Mouse (Mus musculus): ENCODE measurements around the gene Gprc5d.

Gprc5d gene

GRCm38 (mm10) chr6:135135735-135136134 lies 17.7 kb upstream of the Gprc5d start:
- DNase-seq, result no peak

- DNase-seq, result no peak
Measured at GRCm38 (mm10) chr6:135133486-135133885, 15.4 kb upstream of the Gprc5d start.

- DNase-seq, result no peak
Measured at GRCm38 (mm10) chr6:135133086-135133485, 15.0 kb upstream of the Gprc5d start.

GRCm38 (mm10) chr6:135124755-135125380 lies 6.8 kb upstream of the Gprc5d start:
- DNase-seq, result no peak

GRCm38 (mm10) chr6:135116479-135116878 lies 1.6 kb downstream of the Gprc5d start:
- no peak for DNase-seq

GRCm38 (mm10) chr6:135113114-135113436 lies 5.0 kb downstream of the Gprc5d start:
- DNase-seq, result no peak

- DNase-seq, result no peak
Measured at GRCm38 (mm10) chr6:135112411-135113113, 5.5 kb downstream of the Gprc5d start.

- no peak for DNase-seq
Measured at GRCm38 (mm10) chr6:135107014-135107413, 11.1 kb downstream of the Gprc5d start.

GRCm38 (mm10) chr6:135102736-135103303 lies 15.3 kb downstream of the Gprc5d start:
- no peak for DNase-seq

GRCm38 (mm10) chr6:135100787-135101472 lies 17.2 kb downstream of the Gprc5d start:
- DNase-seq, result no peak

GRCm38 (mm10) chr6:135092798-135093470 lies 25.1 kb downstream of the Gprc5d start:
- DNase-seq, result no peak

- peak in 1 of 2 experiments; percentile 60 for DNase-seq
Measured at GRCm38 (mm10) chr6:135090661-135091060, 27.4 kb downstream of the Gprc5d start.

- DNase-seq, result no peak
Measured at GRCm38 (mm10) chr6:135089786-135090185, 28.3 kb downstream of the Gprc5d start.

GRCm38 (mm10) chr6:135087721-135088451 lies 30.2 kb downstream of the Gprc5d start:
- DNase-seq, result peak; percentile 70 to 85

GRCm38 (mm10) chr6:135085703-135086102 lies 32.4 kb downstream of the Gprc5d start:
- DNase-seq, result no peak

GRCm38 (mm10) chr6:135083991-135084502 lies 34.0 kb downstream of the Gprc5d start:
- DNase-seq, result no peak

- DNase-seq, result no peak
Measured at GRCm38 (mm10) chr6:135078420-135078819, 39.7 kb downstream of the Gprc5d start.

- no peak for DNase-seq
Measured at GRCm38 (mm10) chr6:135076202-135076601, 41.9 kb downstream of the Gprc5d start.

- DNase-seq, result peak in 1 of 2 experiments; percentile 47
Measured at GRCm38 (mm10) chr6:135074405-135074947, 43.6 kb downstream of the Gprc5d start.

GRCm38 (mm10) chr6:135070347-135070746 lies 47.7 kb downstream of the Gprc5d start:
- DNase-seq, result no peak

GRCm38 (mm10) chr6:135069856-135070255 lies 48.2 kb downstream of the Gprc5d start:
- no peak for DNase-seq

GRCm38 (mm10) chr6:135068221-135068620 lies 49.9 kb downstream of the Gprc5d start:
- DNase-seq, result peak; percentile 47 to 54

Data from lung, postnatal 4 days (tissue).